Mouse (Mus musculus): ENCODE measurements around the gene Zfp12.

DNA sequence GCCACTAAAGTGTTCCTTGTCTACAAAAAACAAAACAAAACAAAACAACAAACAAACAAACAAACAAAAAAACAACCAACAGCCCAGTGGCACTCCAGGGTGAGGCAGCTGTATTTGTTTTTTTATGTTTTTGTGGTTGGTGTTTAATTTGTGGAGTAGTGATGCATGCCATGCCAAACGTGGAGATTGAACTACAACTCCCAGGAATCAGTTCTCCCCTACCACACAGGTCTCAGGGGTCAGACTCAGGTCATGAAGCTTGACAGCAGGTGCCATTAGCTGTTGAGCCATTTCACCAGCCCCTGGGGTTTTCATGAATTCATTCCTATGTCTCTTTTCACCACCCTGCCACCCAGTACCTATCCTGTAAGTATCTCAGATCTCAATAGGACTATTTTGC, 30.4 kb downstream of the Zfp12 start:
- no peak for TF ChIP-seq POLR2A (IDR thresholded peaks at IDR 0.05; ENCODE audit: borderline replicate concordance, extremely low read depth, insufficient read depth, insufficient read length, poor library complexity, severe bottlenecking)
- TF ChIP-seq CTCF (IDR thresholded peaks at IDR 0.05; ENCODE audit: borderline replicate concordance, extremely low read depth, insufficient read depth, insufficient read length): no peak

Data from brain, embryonic 14.5 days (tissue).